Mouse (Mus musculus) G1E (cell line): ENCODE results near the gene Hikeshi.

Source experiments
- CTCF ChIP-seq: IDR thresholded peaks from 2 replicates; pipeline ENCODE4 v1.5.1; 2012; ENCODE audit warnings: low read depth, low read length, inconsistent platforms, mixed read lengths
- GATA1 ChIP-seq: IDR thresholded peaks from 2 replicates; pipeline ENCODE4 v1.6.1; 2012; ENCODE audit warnings: borderline replicate concordance, low read length, inconsistent platforms, mixed read lengths

DNA sequence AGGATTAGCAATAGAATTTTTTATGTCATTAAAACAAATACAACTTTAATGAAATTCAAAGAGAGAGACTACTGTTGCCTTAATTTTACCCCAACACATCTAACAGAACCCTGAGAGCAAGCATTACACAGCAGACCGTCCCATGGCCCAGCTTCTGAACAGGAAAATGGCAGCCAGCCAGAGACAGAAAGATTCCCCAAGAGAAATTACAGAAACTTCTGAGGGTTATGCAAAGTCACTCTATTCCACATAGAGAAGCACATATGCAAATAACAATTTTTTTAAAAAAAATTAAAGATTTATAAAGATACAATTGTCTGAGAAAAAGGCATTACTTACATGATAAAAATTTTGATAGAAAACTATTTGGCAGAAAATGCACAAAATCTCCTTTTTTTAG, 61.3 kb downstream of the Hikeshi start:
- TF ChIP-seq CTCF (no peak), GATA1 (no peak)
